Mouse (Mus musculus) T-cell, adult 66 days (primary cell): ENCODE results near the gene Gm11554. TPM values are rescaled to one million over a fixed set of nuclear protein-coding genes. Genes with fewer than 3 reads are reported as not detected.

Experiments used
- total RNA-seq, 2 experiments: library from RNA; stranded (reverse); gene quantifications; 3 replicates in 1 of 2; 4 replicates in 1 of 2; pipeline ENCODE4 v1.2.4; 2023

The Gm11554 gene
- not detected for total RNA-seq

GRCm38 (mm10) chr11:99804346-99804745 lies at the start of gene Gm11554:
TSS of gene Gm11554 (minus strand) at chr11:99804446.

GRCm38 (mm10) chr11:99851508-99851907 lies 47.3 kb upstream of the Gm11554 start, which contains the start of gene Krtap4-16:
TSS of gene Krtap4-16 (minus strand) at chr11:99851608.

GRCm38 (mm10) chr11:99837966-99838365 lies 33.7 kb upstream of the Gm11554 start, which contains the start of gene 2300003K06Rik:
TSS of gene 2300003K06Rik (minus strand) at chr11:99838066.

GRCm38 (mm10) chr11:99815566-99815965 lies 11.3 kb upstream of the Gm11554 start, which contains the start of gene Gm11564:
TSS of gene Gm11564 (minus strand) at chr11:99815666.

GRCm38 (mm10) chr11:99809792-99810191 lies 5.5 kb upstream of the Gm11554 start, which contains the start of gene Krtap4-13:
TSS of gene Krtap4-13 (minus strand) at chr11:99809892.

GRCm38 (mm10) chr11:99798832-99799231 lies 5.4 kb downstream of the Gm11554 start, which contains the start of gene Gm11569:
TSS of gene Gm11569 (minus strand) at chr11:99798932.

GRCm38 (mm10) chr11:99793367-99793766 lies 10.9 kb downstream of the Gm11554 start, which contains the start of gene Gm11596:
TSS of gene Gm11596 (minus strand) at chr11:99793467.

GRCm38 (mm10) chr11:99784900-99785299 lies 19.3 kb downstream of the Gm11554 start, which contains the start of gene Krtap4-9:
TSS of gene Krtap4-9 (plus strand) at chr11:99785200.

GRCm38 (mm10) chr11:99780604-99781003 lies 23.6 kb downstream of the Gm11554 start, which contains the start of gene Krtap4-8:
TSS of gene Krtap4-8 (minus strand) at chr11:99780704.

GRCm38 (mm10) chr11:99772813-99773212 lies 31.4 kb downstream of the Gm11554 start, which contains the start of gene Gm11595:
TSS of gene Gm11595 (minus strand) at chr11:99772913.

Other genes with a start within 250 kb of the Gm11554 start
- gene Krtap3-2, start 247.6 kb downstream of the Gm11554 start, total RNA-seq, result not detected
- gene Gm11939, start 245.0 kb downstream of the Gm11554 start, total RNA-seq, result not detected
- gene Krtap3-1, start 237.8 kb downstream of the Gm11554 start, total RNA-seq, result not detected
- gene Krtap1-5, start 223.4 kb downstream of the Gm11554 start, total RNA-seq, result not detected
- not detected for gene Krtap1-4, start 220.8 kb downstream of the Gm11554 start, total RNA-seq
- gene Krtap1-3, start 213.1 kb downstream of the Gm11554 start, total RNA-seq, result not detected
- not detected for gene Krtap9-3, start 206.3 kb downstream of the Gm11554 start, total RNA-seq
- gene Gm11938, start 201.1 kb downstream of the Gm11554 start, total RNA-seq, result not detected
- not detected for gene Gm11937, start 194.3 kb downstream of the Gm11554 start, total RNA-seq
- not detected for gene Krtap2-4, start 189.6 kb downstream of the Gm11554 start, total RNA-seq
- gene Gm11562, start 184.0 kb downstream of the Gm11554 start, total RNA-seq, result not detected
- gene Krtap4-1, start 176.2 kb downstream of the Gm11554 start, total RNA-seq, result not detected
- not detected for gene Krtap4-2, start 169.4 kb downstream of the Gm11554 start, total RNA-seq
- gene Krtap4-7, start 160.4 kb downstream of the Gm11554 start, total RNA-seq, result not detected
- gene Gm11555, start 154.2 kb downstream of the Gm11554 start, total RNA-seq, result not detected
- not detected for gene Gm11563, start 145.5 kb downstream of the Gm11554 start, total RNA-seq
- not detected for gene Krtap4-6, start 138.5 kb downstream of the Gm11554 start, total RNA-seq
- not detected for gene Gm14190, start 113.7 kb downstream of the Gm11554 start, total RNA-seq
- gene Gm14180, start 70.2 kb downstream of the Gm11554 start, total RNA-seq, result not detected
- not detected for gene Gm11595, start 31.5 kb downstream of the Gm11554 start, total RNA-seq
- gene Krtap4-8, start 23.7 kb downstream of the Gm11554 start, total RNA-seq, result not detected
- gene Krtap4-9, start 19.2 kb downstream of the Gm11554 start, total RNA-seq, result not detected
- gene Gm11596, start 11.0 kb downstream of the Gm11554 start, total RNA-seq, result not detected
- gene Gm11569, start 5.5 kb downstream of the Gm11554 start, total RNA-seq, result not detected
- not detected for gene Krtap4-13, start 5.4 kb upstream of the Gm11554 start, total RNA-seq
- not detected for gene Gm11564, start 11.2 kb upstream of the Gm11554 start, total RNA-seq
- not detected for gene 2300003K06Rik, start 33.6 kb upstream of the Gm11554 start, total RNA-seq
- not detected for gene Krtap4-16, start 47.2 kb upstream of the Gm11554 start, total RNA-seq
- gene Gm11568, start 53.5 kb upstream of the Gm11554 start, total RNA-seq, result not detected
- gene Gm11559, start 60.0 kb upstream of the Gm11554 start, total RNA-seq, result not detected
- gene Krtap9-1, start 68.9 kb upstream of the Gm11554 start, total RNA-seq, result not detected
- not detected for gene Gm11567, start 74.7 kb upstream of the Gm11554 start, total RNA-seq
- gene Krtap31-1, start 103.5 kb upstream of the Gm11554 start, total RNA-seq, result not detected
- gene Gm11565, start 110.3 kb upstream of the Gm11554 start, total RNA-seq, result not detected
- not detected for gene Krtap31-2, start 131.8 kb upstream of the Gm11554 start, total RNA-seq
- not detected for gene Krtap9-5, start 144.0 kb upstream of the Gm11554 start, total RNA-seq
- not detected for gene Krtap29-1, start 174.6 kb upstream of the Gm11554 start, total RNA-seq
- gene Krtap16-1, start 182.2 kb upstream of the Gm11554 start, total RNA-seq, result not detected
- gene Krtap17-1, start 189.5 kb upstream of the Gm11554 start, total RNA-seq, result not detected
- not detected for gene Krt33a, start 211.8 kb upstream of the Gm11554 start, total RNA-seq
- not detected for gene Krt33b, start 225.4 kb upstream of the Gm11554 start, total RNA-seq
- gene Krt34, start 237.1 kb upstream of the Gm11554 start, total RNA-seq, result not detected
- not detected for gene Krt31, start 246.1 kb upstream of the Gm11554 start, total RNA-seq